Mouse (Mus musculus): Measurements from ENCODE around the gene Nbas.

GRCm38 (mm10) chr12:13242453-13242852, 26.5 kb upstream of the Nbas start:
- no peak for TF ChIP-seq POLR2A (IDR thresholded peaks at IDR 0.05; ENCODE audit: low read depth, low read length)
- no peak for TF ChIP-seq CTCF (IDR thresholded peaks at IDR 0.05; ENCODE audit: borderline replicate concordance, insufficient read depth, low read length)
